Mouse (Mus musculus) lung, embryonic 16.5 days (tissue): ENCODE measurements around the gene Ruvbl1. TPM values are rescaled to one million over a fixed set of nuclear protein-coding genes. Genes with fewer than 3 reads are reported as not detected.

Experiments used
- ATAC-seq: fragments of 200-750 bp; cut with Nextera tagmentation; 2 replicates; pipeline ENCODE4 v1.8.0; 2017; ENCODE audit warnings: low read depth, mild to moderate bottlenecking, moderate library complexity
- H3K27ac ChIP-seq: fragments of 300-500 bp; sonication (generic); 2 replicates; pipeline ENCODE4 v1.5.1; 2014; ENCODE audit warnings: mild to moderate bottlenecking, control low read depth, low read length
- H3K27me3 ChIP-seq: fragments of 300-500 bp; sonication (generic); 2 replicates; pipeline ENCODE4 v1.6.1; 2014; ENCODE audit warnings: low read depth, low read length, mixed read lengths; ENCODE audit not compliant: control insufficient read depth, insufficient read depth
- H3K36me3 ChIP-seq: fragments of 300-500 bp; sonication (generic); 2 replicates; pipeline ENCODE4 v1.6.1; 2014; ENCODE audit warnings: low read length; ENCODE audit not compliant: control insufficient read depth, insufficient read depth
- H3K4me1 ChIP-seq: fragments of 300-500 bp; sonication (generic); replicated peaks from 2 replicates; pipeline ENCODE4 v1.6.1; 2014; ENCODE audit warnings: low read length, mixed read lengths; ENCODE audit not compliant: control insufficient read depth, insufficient read depth
- H3K4me2 ChIP-seq: fragments of 300-500 bp; sonication (generic); 2 replicates; pipeline ENCODE4 v1.6.1; 2014; ENCODE audit warnings: low read depth, low read length, control low read depth
- H3K4me3 ChIP-seq: fragments of 300-500 bp; sonication (generic); 2 replicates; pipeline ENCODE4 v1.5.1; 2014; ENCODE audit warnings: mild to moderate bottlenecking, low read length, control low read depth
- H3K9ac ChIP-seq: fragments of 300-500 bp; sonication (generic); 2 replicates; pipeline ENCODE4 v1.6.1; 2014; ENCODE audit warnings: low read length, control low read depth
- H3K9me3 ChIP-seq: fragments of 300-500 bp; sonication (generic); 2 replicates; pipeline ENCODE4 v1.6.1; 2016; ENCODE audit warnings: low read length; ENCODE audit not compliant: control insufficient read depth
- WGBS: fragments of 180-500 bp; shearing (Covaris S2); extraction: QIAGEN DNeasy Blood & Tissue Kit; methylation state at CpG from one replicate; pipeline ENCODE4 v1.1.7; 2014; 5-methylcytosine and 5-hydroxymethylcytosine counted together
- polyA plus RNA-seq: library from polyadenylated mRNA; unstranded; fragments of >200 nt; fragmentation: Nextera tagmentation; extraction: Ambion mirVana; gene quantifications from 2 replicates; pipeline ENCODE4 v1.2.1, GENCODE M21; 2015

Ruvbl1 gene
- polyA plus RNA-seq, 1 experiment from 2014 or later = 127 TPM

- ATAC-seq = peak; percentile 93
- WGBS = 1% methylated on average over 69 of the region's 72 CpGs
- Histone ChIP-seq H3K36me3 (no peaks in the 10 kb centered on the region), H3K4me3 (peak within 1 kb of the TSS; percentile 87), H3K4me1 (peaks cover 4% of the 10 kb centered on the region; the same call in 1 of the 2 replicates), H3K4me2 (peak within 1 kb of the TSS; percentile 79), H3K9me3 (no peaks in the 10 kb centered on the region), H3K27me3 (no peaks in the 10 kb centered on the region), H3K9ac (peak within 1 kb of the TSS; percentile 92), H3K27ac (peak within 1 kb of the TSS; percentile 58)
Observed at GRCm38 (mm10) chr6:88446063-88447002, 18.9 kb upstream of the Ruvbl1 start, which contains the start of gene Eefsec. Eefsec (minus strand) TSS chr6:88446539.

GRCm38 (mm10) chr6:88447454-88447853 is 17.8 kb upstream of the Ruvbl1 start:
- WGBS = 40% methylated on average over 4 of the region's 4 CpGs
- H3K27ac ChIP-seq = no peak overlapping the region
- H3K4me3 ChIP-seq = no peak overlapping the region

GRCm38 (mm10) chr6:88454545-88454944 is 10.7 kb upstream of the Ruvbl1 start:
- Histone ChIP-seq H3K27ac (no peak overlapping the region), H3K4me1 (no peaks in the 10 kb centered on the region), H3K4me2 (no peak overlapping the region), H3K9me3 (no peaks in the 10 kb centered on the region), H3K27me3 (no peaks in the 10 kb centered on the region), H3K36me3 (no peaks in the 10 kb centered on the region), H3K4me3 (no peak overlapping the region), H3K9ac (no peak overlapping the region)
- no peak for ATAC-seq
- WGBS = 59% methylated on average over 2 of the region's 2 CpGs

More at GRCm38 (mm10) chr6:88447454-88447853, 17.8 kb upstream of the Ruvbl1 start:
- Histone ChIP-seq H3K4me1 (peaks cover 4% of the 10 kb centered on the region; the same call in 1 of the 2 replicates), H3K9ac (no peak overlapping the region), H3K4me2 (no peak overlapping the region), H3K27me3 (no peaks in the 10 kb centered on the region), H3K9me3 (no peaks in the 10 kb centered on the region), H3K36me3 (no peaks in the 10 kb centered on the region)
- ATAC-seq = no peak

- ATAC-seq = no peak
- Histone ChIP-seq H3K27me3 (no peaks in the 10 kb centered on the region), H3K27ac (no peak overlapping the region), H3K9ac (no peak overlapping the region), H3K36me3 (peaks cover 25% of the 10 kb centered on the region), H3K4me3 (no peak overlapping the region), H3K4me1 (peaks cover 10% of the 10 kb centered on the region), H3K4me2 (no peak overlapping the region), H3K9me3 (no peaks in the 10 kb centered on the region)
- WGBS = 60% methylated on average over 6 of the region's 6 CpGs
Observed at GRCm38 (mm10) chr6:88469878-88470277, 4.7 kb downstream of the Ruvbl1 start.

GRCm38 (mm10) chr6:88480421-88480820 is 15.2 kb downstream of the Ruvbl1 start:
- H3K4me1 ChIP-seq = no peaks in the 10 kb centered on the region
- H3K27ac ChIP-seq = no peak overlapping the region
- no peak overlapping the region for H3K9ac ChIP-seq
- WGBS = 59% methylated on average over 6 of the region's 6 CpGs
- H3K4me3 ChIP-seq = no peak overlapping the region
- H3K36me3 ChIP-seq = peaks cover 35% of the 10 kb centered on the region
- H3K27me3 ChIP-seq = no peaks in the 10 kb centered on the region
- H3K4me2 ChIP-seq = no peak overlapping the region
- no peaks in the 10 kb centered on the region for H3K9me3 ChIP-seq
- no peak for ATAC-seq

GRCm38 (mm10) chr6:88483111-88483510 is 17.9 kb downstream of the Ruvbl1 start:
- H3K9me3 ChIP-seq = no peaks in the 10 kb centered on the region
- no peak for ATAC-seq
- H3K4me1 ChIP-seq = no peaks in the 10 kb centered on the region
- no peak overlapping the region for H3K4me2 ChIP-seq
- no peak overlapping the region for H3K9ac ChIP-seq
- no peaks in the 10 kb centered on the region for H3K27me3 ChIP-seq
- H3K4me3 ChIP-seq = no peak overlapping the region
- no peak overlapping the region for H3K27ac ChIP-seq
- WGBS = 68% methylated on average over 7 of the region's 7 CpGs
- peaks cover 32% of the 10 kb centered on the region for H3K36me3 ChIP-seq

GRCm38 (mm10) chr6:88483913-88484312 is 18.7 kb downstream of the Ruvbl1 start:
- no peak overlapping the region for H3K9ac ChIP-seq
- H3K27ac ChIP-seq = no peak overlapping the region
- peaks cover 29% of the 10 kb centered on the region for H3K36me3 ChIP-seq
- no peaks in the 10 kb centered on the region for H3K27me3 ChIP-seq
- no peaks in the 10 kb centered on the region for H3K9me3 ChIP-seq
- no peak for ATAC-seq
- H3K4me2 ChIP-seq = no peak overlapping the region
- H3K4me3 ChIP-seq = no peak overlapping the region
- H3K4me1 ChIP-seq = no peaks in the 10 kb centered on the region

GRCm38 (mm10) chr6:88485378-88485777 is 20.2 kb downstream of the Ruvbl1 start:
- ATAC-seq = no peak
- Histone ChIP-seq H3K27ac (no peak overlapping the region), H3K4me3 (no peak overlapping the region), H3K27me3 (no peaks in the 10 kb centered on the region), H3K36me3 (peaks cover 19% of the 10 kb centered on the region), H3K9ac (no peak overlapping the region), H3K4me1 (no peaks in the 10 kb centered on the region), H3K4me2 (no peak overlapping the region), H3K9me3 (no peaks in the 10 kb centered on the region)
- WGBS = 68% methylated on average over 6 of the region's 6 CpGs

GRCm38 (mm10) chr6:88486893-88487292 is 21.7 kb downstream of the Ruvbl1 start:
- H3K27ac ChIP-seq = no peak overlapping the region
- no peak overlapping the region for H3K9ac ChIP-seq
- H3K9me3 ChIP-seq = no peaks in the 10 kb centered on the region
- H3K4me2 ChIP-seq = no peak overlapping the region
- ATAC-seq = peak; percentile 23; the same call in 1 of the 2 replicates
- H3K4me1 ChIP-seq = no peaks in the 10 kb centered on the region
- WGBS = 70% methylated on average over 8 of the region's 8 CpGs
- peaks cover 14% of the 10 kb centered on the region for H3K36me3 ChIP-seq
- H3K4me3 ChIP-seq = no peak overlapping the region
- H3K27me3 ChIP-seq = no peaks in the 10 kb centered on the region
